Mouse (Mus musculus): ENCODE data around the gene Bpifb9b.
"Not testable (repeated sequence)": the region's sequence is repeated elsewhere in the genome, so short reads cannot be mapped to it uniquely, and the experiment has no call there.

DNA sequence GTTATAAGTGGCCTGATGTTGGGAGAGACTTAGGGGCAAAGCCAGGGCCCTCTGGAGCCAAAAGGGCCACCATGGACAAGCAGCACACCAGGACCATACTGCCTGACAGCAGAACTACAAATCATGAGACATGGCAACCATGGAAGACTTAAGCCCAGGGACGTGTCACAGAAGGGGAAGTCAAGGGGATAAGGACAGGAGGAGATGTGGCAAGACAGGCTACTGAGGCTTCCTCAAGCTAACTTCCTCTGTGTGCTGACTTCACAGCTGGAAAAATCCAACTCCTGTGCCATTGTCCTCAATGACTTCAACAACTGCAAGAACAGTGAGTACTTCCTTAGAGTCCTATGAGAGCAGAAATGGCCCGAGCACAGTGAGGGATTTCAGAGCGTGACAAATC is 42.6 kb upstream of the Bpifb9b start:
- TF ChIP-seq CHD2 (IDR thresholded peaks at IDR 0.05; ENCODE audit: low read depth, low read length); HCFC1 (IDR thresholded peaks at IDR 0.05; ENCODE audit: borderline replicate concordance, insufficient read depth, low read length); MAFK (IDR thresholded peaks at IDR 0.05; ENCODE audit: insufficient read depth, low read depth, low read length): not testable (repeated sequence)

Measured in ES-E14 (cell line).